Mouse (Mus musculus) 3T3-L1 (cell line): ENCODE results near the gene Zswim3.

Experiments used
- DNase-seq: peaks from one replicate; pipeline ENCODE4 v3.0.0-alpha.2; 2015; ENCODE audit warnings: low read depth, low spot score

Zswim3 gene

DNA sequence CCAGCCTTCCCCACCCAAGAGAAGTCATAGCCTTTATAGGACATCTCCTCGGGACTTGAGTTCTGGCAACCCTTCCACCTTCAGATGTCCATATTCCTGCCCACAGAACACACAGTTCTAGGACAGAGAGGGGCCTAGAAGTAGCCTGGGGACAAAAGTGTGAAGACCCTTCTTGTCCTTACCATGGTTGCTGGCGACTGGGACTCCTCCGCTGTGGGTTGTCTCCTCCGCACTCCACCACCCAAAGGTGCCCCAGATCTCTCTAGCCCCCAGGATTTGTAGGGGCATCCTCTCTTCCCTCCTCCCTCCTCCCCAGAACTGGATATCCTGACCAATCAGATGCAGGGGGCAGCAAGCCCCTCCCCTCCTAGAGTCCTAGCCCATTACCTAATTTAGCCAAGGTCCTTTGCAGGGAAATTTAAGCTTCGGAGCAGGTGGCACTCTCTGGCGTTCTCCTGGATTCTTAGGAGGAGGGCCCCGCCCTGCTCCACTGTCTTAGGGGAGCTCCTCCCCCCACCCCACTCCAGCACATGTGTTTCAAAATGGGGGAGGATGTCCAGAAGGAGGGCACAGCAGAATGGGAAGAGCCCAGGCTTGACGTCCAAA lies 25.3 kb upstream of the Zswim3 start, which contains the start of gene Tnnc2:
Gene Tnnc2, minus strand, starts transcription at position 487 of the 606 bp plus-strand sequence.
- DNase-seq = no peak

DNA sequence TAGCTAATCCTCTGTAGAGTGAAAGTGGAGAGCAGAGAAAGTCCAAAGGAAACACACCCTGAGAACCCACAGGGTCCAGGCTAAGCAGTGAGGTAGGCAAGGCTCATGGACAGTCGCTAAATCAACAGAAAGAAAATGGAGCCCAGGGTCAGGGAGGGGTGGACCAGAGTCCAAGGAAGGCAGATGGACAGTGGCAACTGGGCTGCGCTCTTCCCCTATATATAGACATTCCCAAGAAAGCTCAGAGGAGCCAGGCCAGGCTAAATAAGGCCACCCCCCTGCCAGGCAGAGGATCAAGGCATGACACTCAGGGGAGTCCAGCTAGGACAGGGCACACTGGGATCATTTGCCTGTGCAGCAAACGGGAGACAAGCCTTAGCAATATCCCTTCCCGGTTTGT lies 23.0 kb upstream of the Zswim3 start:
- DNase-seq = no peak

DNA sequence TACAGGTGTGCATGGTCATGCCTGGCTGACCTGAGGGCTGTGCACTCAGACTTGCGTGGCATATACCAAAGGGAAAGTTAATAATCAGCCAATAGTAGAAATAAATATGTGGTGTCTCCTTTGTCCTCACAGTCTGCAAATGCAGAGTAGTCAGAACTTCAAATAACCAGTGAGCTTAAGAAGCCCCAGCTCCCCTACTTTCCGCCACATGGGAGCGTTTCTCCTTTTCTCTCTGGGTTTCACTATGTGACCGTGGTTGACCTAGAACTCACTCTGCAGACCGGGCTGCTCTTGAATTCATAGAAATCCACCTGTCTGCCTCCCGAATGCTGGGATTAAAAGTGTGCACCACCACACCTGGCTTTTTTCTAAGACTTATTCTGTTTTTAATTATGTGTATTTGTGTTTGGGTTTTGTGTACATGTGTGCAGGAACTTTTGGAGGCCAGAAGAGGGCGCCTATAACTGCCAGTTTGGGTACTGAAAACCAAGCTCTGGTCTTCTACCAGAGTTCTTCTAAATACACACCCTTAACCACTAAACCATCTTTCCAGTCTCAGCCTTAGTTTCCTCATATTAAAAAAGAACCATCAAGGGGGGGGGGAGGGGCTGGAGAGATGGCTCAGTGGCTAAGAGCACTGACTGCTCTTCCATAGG lies 20.8 kb upstream of the Zswim3 start:
- peak; percentile 71 for DNase-seq

DNA sequence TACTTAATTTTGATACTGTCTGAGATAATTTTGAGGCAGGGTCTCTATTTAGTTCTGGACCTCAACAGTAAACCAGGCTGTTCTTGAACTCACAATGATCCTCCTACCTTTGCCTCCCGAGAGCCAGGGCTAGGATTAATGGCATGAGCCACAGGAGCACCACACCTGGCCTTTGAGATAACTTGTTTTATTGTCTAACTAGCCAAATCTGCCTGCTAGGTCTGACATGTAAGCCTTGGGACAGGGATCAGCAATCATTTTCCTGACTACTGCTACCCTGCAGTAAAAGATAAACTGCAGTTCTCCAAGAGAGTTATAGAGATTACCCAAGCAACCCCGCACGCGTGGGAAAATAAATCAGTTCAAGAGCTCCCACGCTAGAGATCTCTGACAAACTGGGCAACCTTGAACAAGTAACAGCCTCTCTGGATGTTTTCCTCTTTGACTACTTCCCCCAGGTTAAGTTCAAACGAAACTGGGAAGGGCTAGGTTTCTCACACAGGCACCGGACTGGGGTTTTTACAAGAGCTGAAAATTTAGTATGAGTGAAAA lies 20.0 kb upstream of the Zswim3 start:
- DNase-seq = no peak

DNA sequence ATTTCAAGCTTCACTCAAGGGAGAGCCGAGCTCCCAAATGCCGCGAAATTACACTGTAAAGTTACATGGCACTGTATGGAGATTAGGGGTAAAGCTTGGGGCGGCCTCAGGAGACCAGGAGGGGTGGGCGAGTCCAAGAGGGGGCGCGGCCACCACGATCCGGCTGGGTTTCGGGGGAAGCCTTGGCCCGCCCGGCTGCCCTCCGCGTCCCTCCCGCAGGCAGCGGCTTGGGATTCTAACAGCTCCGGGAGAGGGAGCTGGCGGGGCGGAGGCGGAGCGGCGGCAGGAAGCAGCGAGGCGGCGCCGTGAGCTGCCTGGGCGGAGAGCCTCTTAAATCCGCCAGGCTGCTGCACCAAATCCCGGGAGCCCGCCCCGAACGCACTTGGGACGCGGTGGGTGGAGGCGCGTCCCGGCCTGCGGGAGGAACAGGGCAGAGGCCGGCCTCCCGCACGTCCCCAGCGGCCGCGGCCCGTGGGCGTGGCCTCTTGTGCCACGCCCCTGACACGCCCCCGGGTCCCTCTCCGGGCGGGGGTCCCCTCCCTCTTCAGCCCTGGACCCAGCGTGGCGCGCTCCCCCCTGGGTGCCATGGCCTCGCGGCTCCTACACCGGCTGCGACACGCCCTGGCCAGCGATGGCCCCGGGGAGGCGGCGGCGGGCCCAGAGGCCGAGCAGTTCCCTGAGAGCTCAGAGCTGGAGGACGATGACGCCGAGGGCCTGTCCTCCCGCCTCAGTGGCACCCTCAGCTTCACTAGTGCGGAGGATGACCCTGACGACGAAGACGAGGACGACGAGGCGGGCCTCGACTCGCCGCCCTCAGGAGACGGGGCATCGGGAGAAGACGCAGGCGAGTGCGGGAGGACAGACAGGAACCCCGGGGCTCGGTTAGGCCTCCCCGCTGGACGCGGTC lies 19.2 kb upstream of the Zswim3 start, which contains the start of gene Snx21:
Gene Snx21, plus strand, starts transcription at position 343 of the 907 bp plus-strand sequence.
- peak; percentile 85 for DNase-seq

DNA sequence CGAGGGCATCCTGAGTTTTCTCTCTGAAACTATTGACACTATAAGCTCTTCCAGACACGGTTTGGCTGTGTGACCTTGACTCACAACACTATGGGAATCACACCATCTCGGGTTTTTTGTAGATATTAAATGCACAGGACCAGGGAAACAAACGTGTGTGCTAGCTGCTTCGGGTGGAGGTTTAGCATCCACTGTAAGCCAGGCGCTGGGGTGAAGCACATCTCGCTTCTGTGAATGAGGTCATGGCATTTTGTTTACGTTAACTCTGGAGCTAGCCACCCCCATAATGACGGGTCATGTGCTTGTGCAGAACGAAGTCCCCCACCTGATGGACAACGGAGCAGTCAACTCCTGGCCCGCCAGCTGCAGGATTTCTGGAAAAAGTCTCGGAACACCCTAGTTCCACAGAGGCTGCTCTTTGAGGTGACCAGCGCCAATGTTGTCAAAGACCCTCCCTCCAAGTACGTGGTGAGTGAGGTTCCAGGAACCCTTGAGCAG lies 18.5 kb upstream of the Zswim3 start:
- DNase-seq = peak; percentile 68

DNA sequence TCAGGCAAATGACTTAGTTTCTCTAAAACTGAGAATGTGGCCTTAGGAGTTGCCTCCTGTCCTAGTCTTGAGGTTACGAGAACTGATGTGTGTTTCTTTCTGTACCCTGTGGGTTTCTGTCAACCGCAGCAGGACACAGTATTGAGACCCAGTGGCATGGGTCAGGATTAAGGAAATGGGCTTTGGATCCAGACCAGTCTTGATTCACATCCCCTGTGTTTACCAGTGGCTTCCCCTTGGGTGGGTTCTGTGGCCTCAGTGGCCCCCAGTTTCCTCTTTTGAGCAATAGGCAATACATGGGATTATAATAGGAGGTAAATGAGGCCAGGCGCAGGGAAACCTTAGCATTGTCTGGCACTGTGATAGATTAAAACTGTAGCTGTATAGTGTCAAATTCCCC lies 17.9 kb upstream of the Zswim3 start:
- DNase-seq = no peak

DNA sequence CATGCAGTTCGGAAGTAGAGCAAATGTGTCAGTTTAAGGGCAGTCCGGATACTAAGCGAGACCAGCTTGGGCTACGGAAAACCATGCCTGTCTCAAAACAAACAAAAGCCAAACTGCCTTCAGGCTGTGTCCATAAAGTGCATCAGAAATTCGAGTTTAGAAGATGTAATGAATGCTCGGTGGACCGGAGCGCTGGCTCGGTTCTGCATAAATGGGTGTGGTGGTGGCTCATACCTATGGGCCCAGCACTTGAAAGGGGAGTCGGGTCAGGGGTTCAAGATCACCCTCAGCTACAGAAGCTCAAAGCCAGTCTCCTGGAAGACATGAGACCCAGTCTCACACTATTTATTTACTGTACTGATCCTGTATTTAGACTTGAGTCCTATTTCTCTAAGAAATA lies 17.1 kb upstream of the Zswim3 start:
- no peak for DNase-seq

DNA sequence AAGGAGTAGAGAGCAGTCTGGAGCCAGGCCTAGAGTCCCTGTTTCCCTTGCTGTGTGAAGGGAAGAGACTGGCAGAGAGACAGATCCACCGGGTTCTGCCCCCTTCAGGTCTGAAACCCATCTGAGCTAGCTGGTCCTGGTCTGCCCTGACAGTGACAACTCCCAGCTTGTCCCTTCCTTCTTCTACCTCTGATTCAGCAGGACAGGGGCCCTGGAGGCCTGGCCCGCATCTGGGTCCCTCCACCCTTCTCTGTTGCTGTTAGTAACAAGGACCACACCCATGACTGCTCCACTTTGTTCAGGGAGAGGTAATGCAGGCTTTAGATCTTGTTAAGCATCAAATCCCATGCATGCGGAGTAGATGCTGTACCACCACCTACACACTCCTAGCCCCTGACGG lies 16.5 kb upstream of the Zswim3 start:
- DNase-seq = no peak

DNA sequence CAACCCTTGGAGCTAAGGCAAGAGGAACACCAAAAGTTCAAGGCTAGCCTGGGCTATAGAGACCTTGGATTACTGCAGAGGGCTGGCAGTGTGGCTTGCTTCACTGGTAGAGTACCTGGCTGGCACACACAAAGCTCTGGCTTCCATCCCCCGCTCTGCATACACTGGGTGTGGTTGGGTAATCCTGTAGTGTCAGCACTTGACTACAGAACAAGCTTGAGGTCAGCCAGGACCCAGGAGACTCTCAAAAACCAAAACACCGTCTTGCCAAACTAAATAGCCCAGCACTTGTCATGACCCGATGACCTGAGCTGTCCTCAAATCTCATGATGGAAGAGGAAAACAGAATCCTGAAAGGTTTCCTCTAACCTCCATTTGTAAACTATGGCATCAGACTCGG lies 14.4 kb upstream of the Zswim3 start:
- peak; percentile 47 for DNase-seq

DNA sequence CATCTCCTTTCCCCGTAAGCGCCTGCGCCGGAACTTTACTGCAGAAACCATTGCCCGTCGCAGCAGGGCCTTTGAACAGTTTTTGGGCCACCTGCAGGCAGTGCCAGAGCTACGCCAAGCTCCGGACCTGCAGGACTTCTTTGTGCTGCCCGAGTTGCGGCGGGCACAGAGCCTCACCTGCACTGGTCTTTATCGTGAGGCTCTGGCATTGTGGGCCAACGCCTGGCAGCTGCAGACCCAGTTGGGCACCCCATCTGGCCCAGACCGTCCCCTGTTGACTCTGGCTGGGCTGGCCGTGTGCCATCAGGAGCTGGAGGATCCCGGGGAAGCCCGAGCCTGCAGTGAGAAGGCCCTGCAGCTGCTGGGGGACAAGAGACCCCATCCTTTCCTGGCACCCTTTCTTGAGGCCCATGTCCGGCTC lies 13.0 kb upstream of the Zswim3 start:
- no peak for DNase-seq

DNA sequence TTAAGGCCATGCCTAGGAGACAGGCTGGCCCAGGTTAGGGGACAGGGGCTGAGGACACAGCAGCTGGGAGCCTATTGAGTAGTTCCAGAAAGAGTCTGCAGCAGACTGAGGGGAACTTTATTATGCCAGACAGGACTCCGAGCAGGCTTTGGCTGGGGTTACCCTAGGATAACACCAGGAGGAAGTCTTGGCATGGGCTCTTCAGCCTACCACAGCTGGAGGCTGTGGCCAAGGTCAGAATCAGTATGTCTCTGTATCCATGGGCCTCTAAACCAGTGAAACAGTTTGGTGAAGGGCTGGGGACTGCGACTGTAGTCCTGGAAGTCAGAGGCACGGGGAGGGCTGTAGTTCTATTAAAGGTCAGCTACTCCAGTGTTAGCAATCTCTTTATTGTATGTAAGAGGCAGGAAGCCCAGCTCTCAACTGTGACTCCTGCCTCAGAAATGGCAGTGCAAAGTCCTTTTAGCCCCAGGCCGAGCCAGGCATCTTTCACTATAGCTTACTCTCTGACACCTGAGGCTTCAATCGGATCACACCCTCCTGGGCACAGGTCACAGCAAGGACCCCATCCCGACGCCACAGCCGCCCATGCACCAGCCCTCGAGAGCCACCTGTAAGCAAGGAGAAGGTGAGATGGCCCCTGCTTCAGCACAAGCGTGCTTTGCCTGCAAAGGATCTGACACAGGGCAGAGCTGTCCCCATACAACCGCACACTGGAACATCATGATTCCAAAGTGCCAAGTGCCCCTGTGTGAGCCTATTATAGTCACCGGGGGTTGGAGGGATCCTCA lies 12.3 kb upstream of the Zswim3 start:
- DNase-seq = no peak

DNA sequence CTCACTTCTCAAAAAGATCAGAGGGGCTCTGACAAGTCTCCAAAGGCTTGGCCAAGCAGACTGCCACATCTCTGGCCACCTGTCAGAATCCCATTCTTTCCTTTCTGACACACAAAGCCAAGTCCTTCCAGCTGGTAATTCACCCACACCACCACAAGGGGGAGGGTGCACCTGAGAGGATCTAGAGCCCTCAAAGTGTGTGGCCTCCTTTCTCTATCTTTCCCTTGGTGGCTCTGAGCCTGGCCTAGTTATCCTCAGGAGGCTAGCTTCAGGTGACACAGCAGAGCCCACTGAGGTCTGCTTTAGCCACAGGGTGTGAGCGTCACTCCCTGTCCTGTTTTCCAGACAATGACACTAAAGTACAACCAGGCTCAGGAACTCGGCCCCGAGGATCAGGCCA lies 11.7 kb upstream of the Zswim3 start:
- peak; percentile 86 for DNase-seq

DNA sequence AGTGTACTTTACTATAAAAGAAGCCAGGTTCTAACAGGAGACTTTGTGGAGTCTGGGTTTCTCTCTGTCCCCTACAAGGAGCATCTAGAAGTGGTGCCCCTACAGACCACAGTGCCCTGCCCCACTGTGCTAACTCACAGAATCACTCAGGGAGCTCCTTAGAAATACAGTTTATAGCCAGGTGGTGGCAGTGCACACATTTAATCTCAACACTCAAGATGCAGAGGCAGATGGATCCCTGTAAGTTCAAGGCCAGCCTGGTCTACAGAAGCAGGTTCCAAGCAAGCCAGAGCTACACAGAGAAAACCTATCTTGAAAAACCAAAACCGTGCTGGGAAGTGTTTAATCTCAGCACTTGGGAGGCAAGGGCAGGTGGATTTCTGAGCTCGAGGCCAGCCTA lies 11.1 kb upstream of the Zswim3 start:
- DNase-seq = peak; percentile 67

DNA sequence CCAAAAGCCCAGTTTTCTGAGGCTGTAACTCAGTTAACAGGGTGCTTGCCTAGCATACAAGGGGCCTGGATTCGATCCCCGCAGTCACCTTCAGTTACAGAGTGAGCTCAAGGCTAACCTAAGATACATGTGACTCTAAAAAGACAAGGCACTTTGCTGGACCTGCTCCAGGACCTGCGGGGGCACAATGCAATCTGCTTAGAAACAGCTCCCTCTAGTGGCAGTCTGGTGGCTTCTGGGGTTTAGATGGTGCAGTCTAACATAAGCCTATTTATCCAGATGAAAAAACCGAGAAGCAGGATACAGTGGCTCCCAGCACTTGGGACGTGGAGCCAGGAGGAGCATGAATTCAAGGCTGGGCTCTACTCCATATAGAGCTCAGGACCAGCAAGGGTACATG lies 10.6 kb upstream of the Zswim3 start:
- peak; percentile 97 for DNase-seq

DNA sequence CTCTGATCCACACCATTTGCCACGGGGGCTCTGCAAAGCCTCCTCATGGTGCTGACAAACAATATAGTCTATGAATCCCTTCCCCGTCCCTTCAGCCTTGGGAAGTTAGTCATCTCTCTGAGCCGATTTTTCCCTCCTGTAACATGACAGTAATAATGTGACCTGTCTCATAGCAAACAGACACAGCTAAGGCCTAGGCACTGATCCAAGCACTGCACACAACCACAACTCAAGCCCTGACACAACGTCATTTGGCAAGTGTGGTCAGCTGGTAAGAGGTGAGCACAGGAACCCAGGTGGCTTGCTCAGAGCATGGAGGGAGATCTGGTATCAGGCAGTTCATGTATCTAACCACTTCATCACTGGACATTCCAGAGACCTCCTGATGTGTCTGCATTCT lies 9.0 kb upstream of the Zswim3 start:
- no peak for DNase-seq

DNA sequence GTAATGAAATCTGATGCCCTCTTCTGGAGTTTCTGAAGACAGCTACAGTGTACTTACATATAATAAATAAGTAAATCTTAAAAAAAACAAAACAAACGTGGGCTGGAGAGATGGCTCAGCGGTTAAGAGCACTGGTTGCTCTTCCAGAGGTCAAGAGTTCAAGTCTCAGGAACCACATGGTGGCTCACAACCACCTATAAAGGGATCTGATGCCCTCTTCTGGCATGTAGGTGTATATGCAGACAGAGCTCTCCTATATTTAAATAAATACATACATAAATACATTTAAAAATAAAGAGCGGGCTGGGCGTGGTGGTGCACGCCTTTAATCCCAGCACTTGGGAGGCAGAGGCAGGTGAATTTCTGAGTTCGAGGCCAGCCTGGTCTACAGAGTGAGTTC lies 6.3 kb upstream of the Zswim3 start:
- peak; percentile 74 for DNase-seq

DNA sequence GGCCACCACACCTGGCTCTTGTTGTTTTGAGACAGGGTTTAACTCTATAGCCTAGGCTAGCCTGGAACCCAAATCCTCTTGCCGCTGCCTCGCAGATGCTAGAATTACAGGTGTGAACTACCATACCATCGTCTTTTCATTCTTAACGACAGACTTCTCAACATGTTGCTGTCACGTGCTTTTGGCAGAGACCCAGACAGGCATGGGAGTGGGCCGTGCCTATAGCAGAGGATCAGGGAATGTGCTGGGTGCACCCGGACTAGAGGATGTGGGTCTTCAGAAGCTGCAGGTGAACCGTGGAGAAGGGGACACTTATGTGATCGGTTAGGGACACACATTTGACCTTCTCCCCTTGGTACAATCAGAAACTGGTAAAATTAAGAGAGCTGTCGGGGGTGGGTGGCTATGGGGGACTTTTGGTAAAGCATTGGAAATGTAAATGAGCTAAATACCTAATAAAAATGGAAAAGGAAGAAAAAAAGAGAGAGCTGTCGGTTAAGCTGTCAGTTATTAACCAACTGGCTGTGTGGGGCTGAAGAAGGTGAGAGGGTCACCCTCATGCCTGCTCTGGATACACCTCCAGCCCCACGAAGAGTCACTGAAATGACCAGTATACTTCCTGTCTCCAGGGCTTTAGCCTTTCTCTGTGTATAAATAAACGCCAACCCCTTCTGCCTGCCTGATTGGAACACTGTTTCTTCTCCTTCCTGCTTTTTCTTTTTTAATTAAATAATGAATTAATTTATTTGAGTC lies 4.5 kb upstream of the Zswim3 start:
- no peak for DNase-seq

DNA sequence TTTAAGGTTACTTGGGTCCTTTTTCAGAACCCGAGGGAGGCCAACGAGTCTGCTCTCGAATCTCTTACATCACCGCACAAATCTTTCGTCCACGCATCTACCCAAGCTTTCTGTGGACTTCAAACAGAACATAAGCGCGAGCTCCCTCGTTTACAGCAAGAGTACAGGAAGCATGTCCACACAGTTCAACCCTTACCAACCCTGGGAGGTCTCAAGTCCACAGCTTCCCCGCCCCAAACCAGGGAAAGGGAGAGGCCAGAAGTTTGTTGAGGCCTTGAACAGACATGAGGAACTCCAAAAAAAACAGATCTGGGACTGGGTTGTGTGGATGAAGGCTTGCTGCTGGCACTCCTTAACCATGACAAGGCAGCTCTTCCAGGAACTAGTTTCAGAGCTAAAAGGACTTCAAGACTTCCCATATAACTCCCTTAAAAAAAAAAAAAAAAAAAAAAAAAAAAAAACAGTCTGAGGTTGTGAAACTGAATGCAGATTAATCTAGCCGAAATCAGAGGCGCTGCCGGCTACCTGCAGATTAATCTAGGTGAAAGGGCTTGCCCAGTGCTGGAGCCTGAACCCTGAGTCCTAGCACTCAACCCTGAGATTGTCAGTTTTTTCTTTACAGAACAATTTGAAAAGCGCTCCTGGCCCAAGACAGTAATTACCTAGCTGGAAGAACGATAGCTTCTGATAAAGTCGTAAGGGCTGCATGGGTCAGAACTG lies 1.5 kb upstream of the Zswim3 start:
- no peak for DNase-seq

DNA sequence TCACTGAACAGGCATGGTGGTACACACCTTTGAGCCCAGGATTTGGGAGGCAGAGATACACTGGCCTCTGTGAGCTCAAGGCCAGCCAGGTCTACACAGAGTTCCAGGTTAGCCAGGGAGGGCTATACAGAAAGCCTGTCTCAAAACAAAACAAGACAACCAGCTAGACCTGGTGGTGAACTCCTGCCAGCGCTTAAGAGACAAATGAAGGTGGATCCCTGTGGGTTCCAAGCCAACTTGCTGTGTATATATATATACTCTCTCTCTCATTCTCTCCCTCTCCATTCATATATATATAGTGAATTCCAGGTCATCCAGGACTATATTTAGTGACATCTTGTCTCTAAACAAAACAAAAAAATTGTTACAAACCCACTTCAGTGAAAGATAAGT lies 981 bp upstream of the Zswim3 start:
- DNase-seq = peak; percentile 38
